Mouse (Mus musculus) left cerebral cortex, adult 18-20 months (tissue): ENCODE results near the gene Dlgap1. TPM values are rescaled to one million over a fixed set of nuclear protein-coding genes. Genes with fewer than 3 reads are reported as not detected.
A peak's percentile ranks its signal among the peaks of the same experiment; 100 is the strongest.

Experiments used
- DNase-seq, 2 experiments: peaks; one replicate each; pipeline ENCODE4 v3.0.0; 2021 to 2022; ENCODE audit warnings: low spot score in 2 of 2, mixed read lengths in 1 of 2
- total RNA-seq, 2 experiments: library from RNA; stranded (reverse); gene quantifications; 2 replicates each; pipeline ENCODE4 v1.2.3; 2021

The Dlgap1 gene
- total RNA-seq, 2 experiments from 2014 or later = 457 to 464 TPM

DNA sequence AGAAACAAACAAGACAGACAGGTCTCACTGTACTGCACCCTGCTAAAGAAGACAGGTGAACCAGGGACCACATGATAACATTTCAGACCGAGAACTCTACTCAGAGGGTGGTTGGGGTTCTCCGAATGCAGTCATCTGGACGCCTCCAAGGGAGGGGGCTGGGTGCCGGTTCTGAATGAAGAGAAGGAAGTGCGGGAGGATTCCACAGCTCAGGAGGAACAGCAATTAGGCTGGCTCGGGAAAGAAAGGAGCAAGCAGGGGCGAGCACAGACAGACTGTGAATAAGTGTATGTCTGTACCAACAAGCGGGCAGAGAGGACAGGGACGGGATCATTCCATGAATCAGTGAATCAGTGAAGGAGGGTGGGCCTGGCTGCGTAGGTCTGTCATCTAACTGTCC is 744.6 kb downstream of the Dlgap1 start:
- DNase-seq = no peak

- no peak for DNase-seq
These were observed 750.9 kb downstream of the Dlgap1 start for GRCm38 (mm10) chr17:70719684-70720324.

- no peak for DNase-seq
These were observed 751.9 kb downstream of the Dlgap1 start for GRCm38 (mm10) chr17:70720766-70721165.

DNA sequence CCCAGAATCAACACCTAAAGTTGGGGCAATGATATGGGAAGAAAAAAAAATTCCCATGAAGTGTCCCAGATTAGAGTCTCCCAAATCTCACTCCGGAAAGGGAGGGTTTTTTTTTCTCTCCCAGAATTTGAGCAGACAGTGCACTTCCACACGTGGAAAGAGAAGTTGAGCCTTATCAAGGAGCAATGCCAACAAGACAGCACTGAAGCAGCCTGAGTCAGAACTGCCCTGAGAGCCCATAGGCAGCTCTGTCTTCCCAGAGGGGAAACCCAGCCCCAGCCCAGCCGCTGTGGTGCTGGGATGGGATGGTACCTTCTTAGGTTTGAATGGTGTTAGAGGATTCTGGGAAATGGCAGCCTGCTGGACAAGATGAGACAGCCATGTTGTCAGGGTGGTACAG is 753.3 kb downstream of the Dlgap1 start:
- no peak for DNase-seq

DNA sequence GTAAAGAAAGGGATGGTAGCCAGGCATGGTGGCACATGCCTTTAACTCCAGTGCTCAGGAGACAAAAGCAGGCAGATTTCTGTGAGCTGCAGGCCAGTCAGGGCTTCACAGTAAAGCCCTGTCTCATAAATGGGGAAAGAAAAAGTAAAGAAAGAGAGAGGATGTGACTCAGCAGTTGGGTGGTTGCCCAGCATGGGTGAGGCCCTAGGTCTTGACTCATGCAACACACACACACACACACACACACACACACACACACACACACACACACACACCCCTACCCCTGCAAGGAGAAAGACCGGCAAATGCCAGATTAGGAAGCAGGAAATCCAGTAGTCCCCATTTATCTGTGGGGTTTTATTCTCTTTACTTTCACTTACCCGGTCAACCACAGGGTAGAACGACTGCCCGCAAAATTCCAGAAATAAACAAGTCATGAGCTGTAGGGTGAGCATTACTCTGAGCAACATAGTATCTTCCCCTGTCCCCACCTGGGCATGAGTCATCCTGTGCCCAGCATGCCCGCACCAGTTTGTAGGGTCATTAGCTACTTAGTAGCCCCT is 759.9 kb downstream of the Dlgap1 start:
- peak; percentile 69 to 70 for DNase-seq

GRCm38 (mm10) chr17:70734728-70735127 is 765.9 kb downstream of the Dlgap1 start:
- DNase-seq = no peak

GRCm38 (mm10) chr17:70735396-70735795 is 766.5 kb downstream of the Dlgap1 start:
- DNase-seq = no peak

- peak; percentile 49 to 73 for DNase-seq
These were observed 768.6 kb downstream of the Dlgap1 start for GRCm38 (mm10) chr17:70737424-70737823.

GRCm38 (mm10) chr17:70738168-70738854 is 769.4 kb downstream of the Dlgap1 start:
- peak; percentile 68 to 79 for DNase-seq

DNA sequence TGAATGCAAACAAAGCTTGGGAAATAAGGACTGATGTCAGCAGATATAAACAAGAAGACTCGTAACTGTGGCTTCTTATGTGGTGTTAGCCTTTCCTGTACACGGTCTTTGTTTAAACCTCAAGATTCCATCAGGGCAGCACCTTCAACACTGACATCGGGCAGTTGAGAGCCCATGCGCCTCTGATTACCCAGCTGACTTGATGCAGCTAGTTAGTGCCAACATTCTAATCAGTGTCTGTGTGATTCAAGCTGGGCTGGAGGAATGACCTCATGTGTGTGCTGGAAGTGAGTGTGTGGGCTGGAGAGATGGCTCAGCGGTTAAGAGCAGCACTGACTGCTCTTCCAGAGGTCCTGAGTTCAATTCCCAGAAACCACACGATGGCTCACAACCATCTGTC is 770.5 kb downstream of the Dlgap1 start:
- no peak for DNase-seq

DNA sequence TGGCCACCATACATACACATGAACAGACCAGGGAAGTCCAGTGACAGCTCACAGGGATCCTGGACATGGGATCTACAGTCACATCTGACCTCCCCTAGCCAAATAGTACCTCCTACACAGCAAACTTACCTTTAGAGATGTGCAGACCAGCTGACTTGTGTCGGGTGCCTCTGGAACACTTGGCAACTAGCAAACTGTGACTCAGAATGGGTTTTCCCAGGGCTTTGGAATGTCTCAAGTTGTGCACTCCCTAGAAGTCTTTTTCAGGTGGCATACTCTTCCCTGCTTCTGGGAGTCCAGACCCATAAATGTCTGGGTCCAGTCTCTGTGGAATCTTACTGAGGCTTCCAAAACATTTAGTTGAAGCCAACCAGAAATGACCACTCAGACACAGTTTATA is 772.8 kb downstream of the Dlgap1 start:
- DNase-seq = no peak

- no peak for DNase-seq
These were observed 775.8 kb downstream of the Dlgap1 start for GRCm38 (mm10) chr17:70744570-70745153.

DNA sequence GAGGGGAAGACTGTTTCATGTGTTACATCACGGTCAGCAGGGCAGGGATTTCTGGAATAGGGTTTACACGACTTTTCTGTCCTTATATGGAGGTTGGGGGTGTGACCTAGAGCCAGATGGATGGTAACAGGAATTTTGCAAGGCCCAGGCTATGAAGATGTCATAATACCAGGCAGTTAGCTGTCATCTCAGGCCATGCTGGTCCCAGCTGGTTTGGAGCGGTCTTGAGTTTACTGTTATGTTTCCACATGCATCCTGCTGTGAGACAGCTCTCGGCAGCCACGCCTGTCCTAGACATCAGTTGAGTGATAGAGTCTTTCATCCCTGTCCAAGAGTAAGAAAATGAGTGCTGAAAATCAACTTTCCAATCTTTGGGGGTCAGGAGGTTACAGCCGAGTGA is 776.5 kb downstream of the Dlgap1 start:
- DNase-seq = no peak

- DNase-seq = no peak
These were observed 777.7 kb downstream of the Dlgap1 start for GRCm38 (mm10) chr17:70746379-70747079.

DNA sequence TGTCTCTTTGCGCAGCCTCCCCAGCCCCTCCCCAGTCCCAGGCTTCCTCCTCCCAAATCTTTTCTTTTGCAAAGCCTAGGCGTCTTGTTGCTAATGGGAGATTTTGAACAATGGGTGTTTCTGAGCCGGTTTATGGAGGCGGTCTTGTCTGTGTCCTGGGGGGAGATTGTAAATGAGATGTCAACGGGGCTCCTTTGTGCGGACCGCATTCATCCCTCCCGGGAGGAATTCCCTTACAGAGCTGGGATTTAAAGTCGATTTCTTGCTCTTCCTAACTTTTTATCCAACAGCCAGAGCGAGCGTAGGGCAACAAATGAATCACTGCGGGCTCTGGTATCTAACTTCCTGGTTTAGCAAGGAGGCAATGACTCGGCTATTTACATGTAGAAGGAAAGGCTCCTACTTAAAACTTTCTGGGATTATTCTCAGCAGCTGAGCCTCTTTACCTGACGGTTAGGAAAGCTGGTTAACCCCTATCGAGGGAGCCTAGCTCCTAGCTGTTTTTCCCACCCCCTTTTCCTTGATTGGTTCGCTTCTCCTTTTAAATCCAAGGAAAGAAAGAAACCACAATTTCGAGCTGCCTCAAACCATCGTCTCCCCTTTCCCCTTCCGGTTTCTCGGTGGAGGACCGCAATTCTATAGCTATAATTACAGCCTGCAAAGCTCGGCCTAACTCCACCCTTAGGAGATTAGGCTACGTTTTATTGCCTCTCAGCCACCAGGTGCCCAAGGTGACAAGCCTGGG is 779.0 kb downstream of the Dlgap1 start:
- no peak for DNase-seq

- no peak for DNase-seq
These were observed 779.6 kb downstream of the Dlgap1 start for GRCm38 (mm10) chr17:70748476-70748830.

DNA sequence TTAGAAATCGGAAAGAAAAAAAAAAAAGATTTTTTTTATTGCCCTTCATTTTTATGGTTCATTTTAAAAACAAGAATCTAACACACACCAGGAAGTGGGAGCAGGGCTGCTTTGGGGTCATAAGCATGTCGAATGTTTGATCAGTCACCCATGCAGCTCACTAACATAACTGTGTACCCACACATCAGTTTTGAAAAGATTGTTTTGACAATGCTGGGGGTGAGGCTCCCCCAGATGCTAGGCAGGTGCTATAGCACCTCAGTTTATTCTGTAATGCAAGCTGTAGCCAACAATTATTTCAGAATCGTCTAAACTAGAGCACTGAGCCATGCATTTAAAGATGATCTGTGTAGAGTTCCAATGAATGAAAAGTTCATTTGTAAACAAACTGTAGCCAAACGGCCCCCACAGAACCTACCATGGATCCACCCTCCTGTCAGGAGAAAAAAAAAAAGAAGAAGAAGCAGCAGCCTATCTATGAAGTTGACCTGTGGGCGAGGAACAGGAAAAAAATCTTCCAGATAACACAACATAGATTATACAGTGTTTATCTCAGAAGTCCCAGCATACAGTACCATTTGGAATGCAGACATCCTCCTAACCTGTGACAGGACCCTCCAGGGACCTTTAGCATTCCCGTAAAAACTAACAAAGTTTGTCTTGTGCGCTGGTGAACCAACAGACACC is 780.2 kb downstream of the Dlgap1 start:
- DNase-seq = no peak

- no peak for DNase-seq
These were observed 781.6 kb downstream of the Dlgap1 start for GRCm38 (mm10) chr17:70750236-70751160.

DNA sequence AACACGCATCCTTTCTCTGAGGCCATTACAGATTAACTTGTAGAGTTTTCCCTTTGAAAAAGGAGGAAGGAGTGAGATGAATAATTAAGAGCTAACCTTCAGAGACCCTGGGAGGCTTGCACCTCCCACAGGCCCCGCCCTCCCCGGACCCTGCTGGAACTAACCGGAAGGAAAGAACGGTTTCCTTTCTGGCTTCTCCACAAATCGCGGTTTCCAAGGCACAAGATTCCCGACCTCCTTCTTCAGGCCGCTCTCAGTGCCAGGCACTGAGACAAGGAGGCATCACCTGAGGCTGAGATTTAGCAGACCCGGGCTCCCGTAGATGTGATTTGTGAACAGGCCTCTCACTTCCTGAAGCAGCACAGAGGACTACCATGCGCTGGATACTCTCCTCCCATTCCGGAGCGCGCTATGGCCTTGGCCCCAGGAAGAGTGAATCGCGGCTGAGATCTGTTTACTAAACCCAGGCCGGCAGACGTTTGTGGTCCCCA is 782.3 kb downstream of the Dlgap1 start:
- no peak for DNase-seq
